Mouse (Mus musculus) cerebellum, adult 2 months (tissue): ENCODE data around the gene Pdxk.

Experiments
- CTCF ChIP-seq: fragments of 200-500 bp; IDR thresholded peaks from 2 replicates; pipeline ENCODE4 v1.5.1; 2011; ENCODE audit warnings: low read depth, mild to moderate bottlenecking, control low read depth, low read length, moderate library complexity, borderline replicate concordance; ENCODE audit not compliant: insufficient read depth
- POLR2A ChIP-seq: fragments of 200-500 bp; IDR thresholded peaks from 2 replicates; pipeline ENCODE4 v1.6.1; 2011; ENCODE audit warnings: low read length, control low read depth, borderline replicate concordance; ENCODE audit not compliant: insufficient read depth

DNA sequence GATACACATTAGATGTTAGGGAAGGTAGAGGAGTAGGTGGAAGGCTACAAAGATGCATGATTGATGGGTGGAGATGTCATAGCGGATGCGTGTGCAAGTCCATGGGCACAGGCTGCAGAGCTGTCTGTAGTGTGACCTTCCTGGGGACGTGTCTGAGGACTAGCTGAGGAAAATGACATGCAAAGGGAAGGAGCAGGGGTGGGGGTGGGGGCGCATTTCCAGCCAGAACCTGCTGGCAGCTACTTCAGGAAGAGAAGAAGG is 68.2 kb downstream of the Pdxk start:
- TF ChIP-seq POLR2A (no peak), CTCF (no peak)
